Mouse (Mus musculus) limb, embryonic 11.5 days (tissue): Measurements from ENCODE around the gene Actr3b. TPM values are rescaled to one million over a fixed set of nuclear protein-coding genes. Genes with fewer than 3 reads are reported as not detected.
"Not testable (repeated sequence)": the region's sequence is repeated elsewhere in the genome, so short reads cannot be mapped to it uniquely, and the experiment has no call there.

Experiments used
- ATAC-seq: fragments of 200-750 bp; cut with Nextera tagmentation; 2 replicates; pipeline ENCODE4 v1.8.0; 2017; ENCODE audit warnings: low read depth; ENCODE audit not compliant: insufficient number of reproducible peaks, low FRiP score, low TSS enrichment
- DNase-seq: peaks from one replicate; pipeline ENCODE4 v3.0.0-alpha.2; 2015; ENCODE audit warnings: low spot score
- H3K27ac ChIP-seq: fragments of 300-500 bp; sonication (generic); replicated peaks from 2 replicates; pipeline ENCODE4 v1.5.1; 2014; ENCODE audit warnings: low read depth, mild to moderate bottlenecking, low read length
- H3K27me3 ChIP-seq: fragments of 300-500 bp; sonication (generic); 2 replicates; pipeline ENCODE4 v1.6.1; 2014; ENCODE audit warnings: mild to moderate bottlenecking, low read length, mixed read lengths; ENCODE audit not compliant: control insufficient read depth, insufficient read depth
- H3K36me3 ChIP-seq: fragments of 300-500 bp; sonication (generic); 2 replicates; pipeline ENCODE4 v1.6.1; 2014; ENCODE audit warnings: mild to moderate bottlenecking, low read length, moderate library complexity, mixed read lengths; ENCODE audit not compliant: control insufficient read depth, insufficient read depth
- H3K4me1 ChIP-seq: fragments of 300-500 bp; sonication (generic); 2 replicates; pipeline ENCODE4 v1.6.1; 2014; ENCODE audit warnings: low read length, mixed read lengths; ENCODE audit not compliant: control insufficient read depth, insufficient read depth
- H3K4me2 ChIP-seq: fragments of 300-500 bp; sonication (generic); 2 replicates; pipeline ENCODE4 v1.6.1; 2014; ENCODE audit warnings: low read depth, mild to moderate bottlenecking, moderate library complexity; ENCODE audit not compliant: severe bottlenecking
- H3K4me3 ChIP-seq: fragments of 300-500 bp; sonication (generic); 2 replicates; pipeline ENCODE4 v1.5.1; 2014; ENCODE audit warnings: low read depth, low read length
- H3K9ac ChIP-seq: fragments of 300-500 bp; sonication (generic); 2 replicates; pipeline ENCODE4 v1.6.1; 2014; ENCODE audit warnings: mild to moderate bottlenecking, low read length
- H3K9me3 ChIP-seq: fragments of 300-500 bp; sonication (generic); 2 replicates; pipeline ENCODE4 v1.6.1; 2016; ENCODE audit warnings: low read length; ENCODE audit not compliant: control insufficient read depth
- WGBS: fragments of 180-500 bp; shearing (Covaris S2); extraction: QIAGEN DNeasy Blood & Tissue Kit; methylation state at CpG from one replicate; pipeline ENCODE4 v1.1.7; 2014; 5-methylcytosine and 5-hydroxymethylcytosine counted together
- polyA plus RNA-seq: library from polyadenylated mRNA; unstranded; fragments of >200 nt; fragmentation: Nextera tagmentation; extraction: Ambion mirVana; gene quantifications from 2 replicates; pipeline ENCODE4 v1.2.1, GENCODE M21; 2014

Gene Actr3b
- polyA plus RNA-seq, 1 experiment from 2014 or later, result 3.2 TPM

- H3K9me3 ChIP-seq, H3K4me3 ChIP-seq, H3K4me1 ChIP-seq, DNase-seq, H3K9ac ChIP-seq, H3K27ac ChIP-seq, H3K27me3 ChIP-seq, H3K36me3 ChIP-seq, H3K4me2 ChIP-seq, ATAC-seq: not testable (repeated sequence)
- WGBS, result 92% methylated on average over 1 of the region's 1 CpGs
Measured at GRCm38 (mm10) chr5:25738902-25739301, 20.9 kb upstream of the Actr3b start.

GRCm38 (mm10) chr5:25747904-25748303, 11.9 kb upstream of the Actr3b start:
- Histone ChIP-seq H3K4me3 (no peak overlapping the region), H3K9me3 (no peaks in the 10 kb centered on the region), H3K36me3 (no peaks in the 10 kb centered on the region), H3K27ac (no peak overlapping the region), H3K4me1 (no peaks in the 10 kb centered on the region), H3K4me2 (no peak overlapping the region), H3K9ac (no peak overlapping the region), H3K27me3 (no peaks in the 10 kb centered on the region)
- no peak for DNase-seq
- ATAC-seq, result no peak

GRCm38 (mm10) chr5:25748613-25749012, 11.2 kb upstream of the Actr3b start:
- Histone ChIP-seq H3K9ac (no peak overlapping the region), H3K9me3 (no peaks in the 10 kb centered on the region), H3K4me1 (no peaks in the 10 kb centered on the region), H3K4me2 (no peak overlapping the region), H3K27ac (no peak overlapping the region), H3K27me3 (no peaks in the 10 kb centered on the region), H3K4me3 (no peak overlapping the region), H3K36me3 (no peaks in the 10 kb centered on the region)
- no peak for ATAC-seq
- 80% methylated on average over 3 of the region's 3 CpGs for WGBS
- no peak for DNase-seq

GRCm38 (mm10) chr5:25751552-25751951, 8.2 kb upstream of the Actr3b start:
- Histone ChIP-seq H3K27me3 (no peaks in the 10 kb centered on the region), H3K4me1 (no peaks in the 10 kb centered on the region), H3K4me2 (no peak overlapping the region), H3K9ac (no peak overlapping the region), H3K4me3 (no peak overlapping the region), H3K36me3 (no peaks in the 10 kb centered on the region), H3K9me3 (no peaks in the 10 kb centered on the region), H3K27ac (no peak overlapping the region)
- ATAC-seq, result no peak
- no peak for DNase-seq

GRCm38 (mm10) chr5:25752862-25753261, 6.9 kb upstream of the Actr3b start:
- WGBS, result 84% methylated on average over 5 of the region's 5 CpGs

GRCm38 (mm10) chr5:25753556-25754235, 6.1 kb upstream of the Actr3b start:
- DNase-seq, result no peak
- H3K4me2 ChIP-seq, result no peak overlapping the region; the same call in 1 of the 2 replicates
- no peaks in the 10 kb centered on the region for H3K4me1 ChIP-seq
- ATAC-seq, result no peak; the same call in 1 of the 2 replicates
- no peak overlapping the region for H3K4me3 ChIP-seq
- no peaks in the 10 kb centered on the region for H3K36me3 ChIP-seq
- no peaks in the 10 kb centered on the region for H3K27me3 ChIP-seq
- no peak overlapping the region for H3K27ac ChIP-seq
- no peak overlapping the region for H3K9ac ChIP-seq
- H3K9me3 ChIP-seq, result no peaks in the 10 kb centered on the region
- 52% methylated on average over 8 of the region's 8 CpGs for WGBS

More at GRCm38 (mm10) chr5:25752862-25753261, 6.9 kb upstream of the Actr3b start:
- Histone ChIP-seq H3K36me3 (no peaks in the 10 kb centered on the region), H3K4me1 (no peaks in the 10 kb centered on the region), H3K4me2 (no peak overlapping the region), H3K9me3 (no peaks in the 10 kb centered on the region), H3K27ac (no peak overlapping the region), H3K9ac (no peak overlapping the region), H3K4me3 (no peak overlapping the region), H3K27me3 (no peaks in the 10 kb centered on the region)
- ATAC-seq (no peak), DNase-seq (no peak)

GRCm38 (mm10) chr5:25754236-25754766, 5.5 kb upstream of the Actr3b start:
- H3K9me3 ChIP-seq, result no peaks in the 10 kb centered on the region
- no peak overlapping the region for H3K4me2 ChIP-seq
- no peaks in the 10 kb centered on the region for H3K27me3 ChIP-seq
- H3K27ac ChIP-seq, result no peak overlapping the region
- WGBS, result 27% methylated on average over 2 of the region's 2 CpGs
- no peaks in the 10 kb centered on the region for H3K4me1 ChIP-seq
- ATAC-seq, result no peak
- H3K9ac ChIP-seq, result no peak overlapping the region
- no peaks in the 10 kb centered on the region for H3K36me3 ChIP-seq
- no peak for DNase-seq
- no peak overlapping the region for H3K4me3 ChIP-seq

GRCm38 (mm10) chr5:25760410-25760832, 624 bp downstream of the Actr3b start:
- ATAC-seq, result no peak
- Histone ChIP-seq H3K4me1 (no peaks in the 10 kb centered on the region), H3K4me2 (peak overlapping the region; percentile 95), H3K4me3 (peak overlapping the region; percentile 62), H3K27ac (no peak overlapping the region), H3K9ac (no peak overlapping the region), H3K9me3 (no peaks in the 10 kb centered on the region), H3K36me3 (no peaks in the 10 kb centered on the region), H3K27me3 (no peaks in the 10 kb centered on the region)
- peak; percentile 24 for DNase-seq
- WGBS, result 3% methylated on average over 10 of the region's 10 CpGs

- WGBS, result 72% methylated on average over 3 of the region's 3 CpGs
- H3K9ac ChIP-seq, result no peak overlapping the region
- no peak overlapping the region for H3K27ac ChIP-seq
- ATAC-seq (no peak), DNase-seq (no peak)
- no peaks in the 10 kb centered on the region for H3K27me3 ChIP-seq
- no peak overlapping the region for H3K4me3 ChIP-seq
- H3K36me3 ChIP-seq, result no peaks in the 10 kb centered on the region
- no peak overlapping the region for H3K4me2 ChIP-seq
- no peaks in the 10 kb centered on the region for H3K9me3 ChIP-seq
- H3K4me1 ChIP-seq, result no peaks in the 10 kb centered on the region
Measured at GRCm38 (mm10) chr5:25760871-25761270, 1.1 kb downstream of the Actr3b start.
